Mouse (Mus musculus) midbrain, embryonic 10.5 days (tissue): ENCODE results near the gene Klhdc3. TPM values are rescaled to one million over a fixed set of nuclear protein-coding genes. Genes with fewer than 3 reads are reported as not detected.

Experiments
- DNase-seq: peaks from one replicate; pipeline ENCODE4 v3.0.0-alpha.2; 2017; ENCODE audit warnings: low spot score
- H3K27ac ChIP-seq: fragments of 300-500 bp; sonication (generic); replicated peaks from 2 replicates; pipeline ENCODE4 v1.5.1; 2016; ENCODE audit warnings: mild to moderate bottlenecking
- H3K27me3 ChIP-seq: fragments of 300-500 bp; sonication (generic); 2 replicates; pipeline ENCODE4 v1.6.1; 2016; ENCODE audit warnings: low read depth, mild to moderate bottlenecking; ENCODE audit not compliant: poor library complexity, severe bottlenecking
- H3K36me3 ChIP-seq: fragments of 300-500 bp; sonication (generic); 2 replicates; pipeline ENCODE4 v1.6.1; 2016; ENCODE audit warnings: mild to moderate bottlenecking, moderate library complexity
- H3K4me1 ChIP-seq: fragments of 300-500 bp; sonication (generic); 2 replicates; pipeline ENCODE4 v1.6.1; 2016
- H3K4me3 ChIP-seq: fragments of 300-500 bp; sonication (generic); 2 replicates; pipeline ENCODE4 v1.5.1; 2016; ENCODE audit warnings: mild to moderate bottlenecking, moderate library complexity
- H3K9me3 ChIP-seq: fragments of 300-500 bp; sonication (generic); replicated peaks from 2 replicates; pipeline ENCODE4 v1.6.1; 2016; ENCODE audit warnings: mild to moderate bottlenecking
- WGBS: fragments of 180-500 bp; shearing (Covaris S2); methylation state at CpG from one replicate; pipeline ENCODE4 v1.1.7; 2016; 5-methylcytosine and 5-hydroxymethylcytosine counted together
- polyA plus RNA-seq: library from polyadenylated mRNA; unstranded; fragments of >200 nt; fragmentation: Nextera tagmentation; extraction: Ambion mirVana; gene quantifications from 2 replicates; pipeline ENCODE4 v1.2.1, GENCODE M21; 2016

The Klhdc3 gene
- polyA plus RNA-seq, 1 experiment from 2014 or later = 126 TPM

- Histone ChIP-seq H3K27ac (no peak overlapping the region), H3K36me3 (peaks cover 79% of the 10 kb centered on the region), H3K4me1 (peaks cover 23% of the 10 kb centered on the region), H3K27me3 (no peaks in the 10 kb centered on the region), H3K9me3 (no peaks in the 10 kb centered on the region), H3K4me3 (no peak overlapping the region)
- WGBS = 96% methylated on average over 10 of the region's 10 CpGs
- no peak for DNase-seq
Observed at GRCm38 (mm10) chr17:46669911-46670310, 10.8 kb downstream of the Klhdc3 start.

GRCm38 (mm10) chr17:46667712-46668111 is 13.0 kb downstream of the Klhdc3 start:
- Histone ChIP-seq H3K27me3 (no peaks in the 10 kb centered on the region), H3K36me3 (peaks cover 92% of the 10 kb centered on the region), H3K4me1 (peaks cover 5% of the 10 kb centered on the region), H3K27ac (no peak overlapping the region), H3K9me3 (no peaks in the 10 kb centered on the region), H3K4me3 (no peak overlapping the region)
- WGBS = 92% methylated on average over 16 of the region's 16 CpGs
- DNase-seq = no peak

DNA sequence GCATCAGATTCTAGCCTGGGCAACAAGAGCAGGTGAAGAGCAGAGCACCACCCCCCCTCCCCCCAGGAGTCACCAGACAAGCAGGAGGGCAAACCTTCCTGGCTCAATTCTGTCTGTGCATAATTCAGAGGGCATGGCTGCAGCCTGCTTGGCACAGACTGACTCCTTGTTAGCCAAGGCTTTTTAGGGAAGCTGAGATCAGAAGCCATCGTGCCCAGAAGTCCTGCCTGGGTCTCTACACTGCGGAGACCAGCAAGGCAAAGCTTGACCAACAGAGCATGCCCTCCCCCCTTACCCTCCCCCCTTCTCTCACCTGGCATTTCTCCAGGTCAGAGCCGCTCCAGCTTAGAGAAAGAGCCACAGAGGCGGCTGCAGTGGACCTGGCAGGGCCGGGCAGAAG is 18.0 kb downstream of the Klhdc3 start:
- H3K4me1 ChIP-seq = no peaks in the 10 kb centered on the region
- 86% methylated on average over 5 of the region's 5 CpGs for WGBS
- H3K4me3 ChIP-seq = no peak overlapping the region
- no peaks in the 10 kb centered on the region for H3K27me3 ChIP-seq
- H3K36me3 ChIP-seq = peaks cover 96% of the 10 kb centered on the region
- DNase-seq = no peak
- H3K9me3 ChIP-seq = no peaks in the 10 kb centered on the region
- no peak overlapping the region for H3K27ac ChIP-seq

DNA sequence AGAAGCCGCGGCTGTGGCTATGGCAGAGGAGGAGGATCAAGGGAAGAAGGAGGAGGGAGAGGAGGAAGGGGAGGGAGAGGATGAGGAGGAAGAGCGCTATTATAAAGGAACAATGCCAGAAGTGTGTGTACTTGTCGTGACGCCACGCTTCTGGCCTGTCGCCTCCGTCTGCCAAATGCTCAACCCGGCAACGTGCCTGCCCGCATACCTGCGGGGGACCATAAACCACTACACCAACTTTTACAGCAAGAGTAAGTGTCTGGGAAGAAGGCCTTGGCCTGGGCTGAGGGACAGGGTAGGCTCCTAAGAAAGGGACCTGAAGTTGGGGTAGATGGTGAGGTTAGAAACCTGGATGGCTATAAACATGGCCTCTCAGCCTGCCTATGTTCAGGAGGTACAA is 18.7 kb downstream of the Klhdc3 start:
- Histone ChIP-seq H3K36me3 (peaks cover 98% of the 10 kb centered on the region), H3K4me3 (no peak overlapping the region), H3K27ac (no peak overlapping the region), H3K27me3 (no peaks in the 10 kb centered on the region), H3K4me1 (no peaks in the 10 kb centered on the region), H3K9me3 (no peaks in the 10 kb centered on the region)
- WGBS = 95% methylated on average over 12 of the region's 12 CpGs
- DNase-seq = no peak

DNA sequence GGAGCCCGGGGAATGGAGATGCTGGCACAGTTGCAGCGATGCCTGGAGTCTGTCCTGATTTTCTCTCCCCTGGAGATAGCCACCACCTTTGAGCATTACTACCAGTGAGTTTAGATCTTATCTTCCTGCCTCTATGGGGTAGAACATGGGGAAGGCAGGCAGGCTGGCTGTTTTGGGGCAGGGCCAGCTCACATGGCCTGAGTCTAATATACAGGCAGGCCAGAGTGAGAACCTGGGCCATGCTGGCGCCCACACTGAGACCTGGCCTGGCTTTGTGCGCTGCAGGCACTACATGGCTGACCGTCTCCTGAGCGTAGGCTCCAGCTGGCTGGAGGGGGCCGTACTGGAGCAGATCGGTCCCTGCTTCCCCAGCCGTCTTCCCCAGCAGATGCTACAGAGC is 19.4 kb downstream of the Klhdc3 start:
- no peaks in the 10 kb centered on the region for H3K27me3 ChIP-seq
- 95% methylated on average over 9 of the region's 9 CpGs for WGBS
- peaks cover 98% of the 10 kb centered on the region for H3K36me3 ChIP-seq
- H3K27ac ChIP-seq = no peak overlapping the region
- no peaks in the 10 kb centered on the region for H3K4me1 ChIP-seq
- DNase-seq = no peak
- H3K9me3 ChIP-seq = no peaks in the 10 kb centered on the region
- no peak overlapping the region for H3K4me3 ChIP-seq

DNA sequence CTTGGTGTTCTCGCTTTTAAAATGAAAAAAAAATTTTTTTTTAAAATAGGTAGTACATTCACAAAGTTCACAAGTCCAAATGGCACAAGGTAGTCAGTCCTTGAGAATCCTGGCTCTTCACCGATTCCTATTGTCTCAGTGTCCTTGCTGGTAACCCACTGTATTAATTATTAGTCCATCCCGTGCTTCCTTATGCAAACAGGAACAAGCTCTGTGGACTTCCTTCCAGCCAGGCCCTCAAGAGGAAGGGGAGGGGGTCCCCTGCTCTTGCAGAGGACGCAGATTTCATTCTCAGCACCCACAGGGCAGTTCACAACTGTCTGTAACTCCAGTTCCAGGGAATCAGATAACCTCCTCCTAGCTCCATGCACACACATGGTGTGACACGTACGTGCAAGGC is 24.7 kb downstream of the Klhdc3 start:
- Histone ChIP-seq H3K36me3 (peaks cover 92% of the 10 kb centered on the region), H3K9me3 (no peaks in the 10 kb centered on the region), H3K27ac (no peak overlapping the region), H3K4me3 (no peak overlapping the region), H3K27me3 (no peaks in the 10 kb centered on the region), H3K4me1 (peaks cover 19% of the 10 kb centered on the region)
- no peak for DNase-seq
- 89% methylated on average over 6 of the region's 6 CpGs for WGBS

- no peaks in the 10 kb centered on the region for H3K27me3 ChIP-seq
- 80% methylated on average over 20 of the region's 20 CpGs for WGBS
- H3K4me1 ChIP-seq = peaks cover 43% of the 10 kb centered on the region
- H3K9me3 ChIP-seq = no peaks in the 10 kb centered on the region
- H3K4me3 ChIP-seq = peak overlapping the region; percentile 82
- peak overlapping the region; percentile 96 for H3K27ac ChIP-seq
- H3K36me3 ChIP-seq = peaks cover 70% of the 10 kb centered on the region
- DNase-seq = no peak
Observed at GRCm38 (mm10) chr17:46651755-46652547, 28.8 kb downstream of the Klhdc3 start.

DNA sequence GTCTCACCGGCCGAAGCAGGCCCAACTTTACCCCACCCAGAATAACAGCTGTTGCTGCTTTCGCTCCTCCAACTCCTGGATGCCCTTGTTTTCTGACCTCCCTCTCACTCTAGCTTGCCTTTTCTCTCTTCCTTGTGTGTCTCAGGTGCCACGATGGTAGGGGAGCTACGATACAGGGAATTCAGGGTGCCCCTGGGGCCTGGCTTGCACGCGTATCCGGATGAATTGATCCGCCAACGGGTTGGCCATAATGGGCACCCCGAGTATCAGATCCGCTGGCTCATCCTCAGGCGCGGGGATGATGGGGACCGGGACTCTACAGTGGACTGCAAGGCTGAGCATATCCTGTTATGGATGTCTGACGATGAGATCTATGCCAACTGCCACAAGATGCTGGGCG is 29.4 kb downstream of the Klhdc3 start:
- H3K9me3 ChIP-seq = no peaks in the 10 kb centered on the region
- H3K27ac ChIP-seq = peak overlapping the region; percentile 96
- H3K4me3 ChIP-seq = peak overlapping the region; percentile 82
- H3K4me1 ChIP-seq = peaks cover 49% of the 10 kb centered on the region
- no peak for DNase-seq
- no peaks in the 10 kb centered on the region for H3K27me3 ChIP-seq
- H3K36me3 ChIP-seq = peaks cover 63% of the 10 kb centered on the region
- 82% methylated on average over 17 of the region's 17 CpGs for WGBS

DNA sequence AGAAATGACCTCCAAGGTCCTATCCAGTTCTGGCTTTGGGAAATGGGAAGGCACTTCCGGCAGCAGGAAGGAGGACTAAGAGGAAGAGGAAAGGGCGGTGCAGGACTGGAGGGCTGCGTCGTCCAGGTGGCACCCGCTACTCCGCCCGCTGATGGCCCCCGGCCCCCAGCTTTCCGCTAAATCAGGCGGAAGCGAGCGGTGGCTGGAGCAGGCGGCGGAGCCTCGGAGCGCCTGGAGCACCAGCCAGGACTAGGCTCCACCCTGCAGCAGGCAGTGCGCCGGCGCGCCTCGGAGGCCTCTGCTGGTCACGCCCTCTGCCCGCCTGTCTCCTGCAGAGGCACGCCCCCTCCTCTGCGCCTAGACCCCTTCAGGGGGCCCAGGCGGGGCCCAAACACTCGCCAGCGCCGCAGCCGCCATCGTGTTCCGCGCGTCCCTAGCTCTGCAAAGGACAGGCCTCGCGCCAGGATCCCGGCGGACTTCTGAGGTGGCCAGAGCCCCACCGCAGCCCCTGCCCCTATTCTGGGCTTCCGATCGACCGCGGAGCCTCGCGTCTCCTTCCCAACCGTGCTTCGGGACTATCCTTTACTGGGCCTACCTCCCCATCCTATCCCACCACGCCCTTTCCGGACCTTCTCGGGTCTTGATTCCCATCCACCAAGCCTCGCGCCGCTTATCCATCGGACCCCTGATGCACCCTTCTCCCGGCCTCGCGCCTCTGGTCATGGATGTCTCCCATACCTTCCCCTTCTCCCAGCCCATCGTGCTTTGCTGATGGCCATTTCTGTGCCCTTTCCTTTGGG is 30.3 kb downstream of the Klhdc3 start, which contains the start of gene Cul7:
Gene Cul7, plus strand, starts transcription at position 106 of the 800 bp plus-strand sequence.
- Histone ChIP-seq H3K36me3 (peaks cover 55% of the 10 kb centered on the region), H3K4me1 (peaks cover 50% of the 10 kb centered on the region)
- WGBS = 2% methylated on average over 58 of the region's 58 CpGs

DNA sequence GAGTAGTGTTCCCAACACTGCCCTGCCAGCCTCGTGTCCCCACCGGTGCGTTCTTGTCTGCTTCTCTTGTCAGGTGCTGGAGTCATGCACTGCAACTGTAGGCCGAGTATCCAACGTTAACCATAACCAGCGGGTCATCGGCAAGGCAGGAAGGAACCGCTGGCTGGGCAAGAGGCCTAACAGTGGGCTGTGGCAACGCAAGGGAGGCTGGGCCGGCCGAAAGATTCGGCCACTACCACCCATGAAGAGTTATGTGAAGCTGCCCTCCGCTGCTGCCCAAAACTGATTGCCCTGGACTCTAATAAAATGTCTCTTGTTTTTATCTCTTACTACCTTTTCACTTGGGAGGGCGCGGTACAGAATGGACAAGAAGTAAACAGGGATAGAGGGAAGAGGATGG is 30.9 kb downstream of the Klhdc3 start:
- Histone ChIP-seq H3K4me3 (peak overlapping the region; percentile 82), H3K27me3 (no peaks in the 10 kb centered on the region), H3K36me3 (peaks cover 50% of the 10 kb centered on the region), H3K4me1 (peaks cover 56% of the 10 kb centered on the region), H3K9me3 (no peaks in the 10 kb centered on the region), H3K27ac (peak overlapping the region; percentile 96)
- 47% methylated on average over 15 of the region's 15 CpGs for WGBS
- no peak for DNase-seq

More for the DNA sequence above, 30.3 kb downstream of the Klhdc3 start, which contains the start of gene Cul7:
- DNase-seq = peak; percentile 94
- Histone ChIP-seq H3K9me3 (no peaks in the 10 kb centered on the region), H3K27me3 (no peaks in the 10 kb centered on the region), H3K27ac (peak within 1 kb of the TSS; percentile 96), H3K4me3 (peak within 1 kb of the TSS; percentile 82)

DNA sequence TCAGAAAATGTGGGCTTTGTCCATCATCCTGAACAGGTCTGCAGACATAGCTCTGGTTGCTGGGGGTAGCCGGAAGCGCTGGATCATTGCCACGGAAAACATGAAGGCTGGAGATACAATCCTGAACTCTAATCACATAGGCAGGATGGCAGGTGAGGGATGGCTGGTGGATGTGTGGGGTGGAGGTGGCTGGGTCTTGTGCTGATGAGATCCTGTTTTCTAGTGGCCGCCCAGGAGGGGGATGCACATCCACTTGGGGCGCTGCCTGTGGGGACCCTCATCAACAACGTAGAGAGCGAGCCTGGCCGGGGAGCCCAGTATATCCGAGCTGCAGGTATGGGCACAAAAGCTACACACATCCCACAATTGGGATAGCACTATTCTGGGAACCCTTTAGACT is 32.3 kb downstream of the Klhdc3 start:
- DNase-seq = no peak
- peaks cover 64% of the 10 kb centered on the region for H3K4me1 ChIP-seq

DNA sequence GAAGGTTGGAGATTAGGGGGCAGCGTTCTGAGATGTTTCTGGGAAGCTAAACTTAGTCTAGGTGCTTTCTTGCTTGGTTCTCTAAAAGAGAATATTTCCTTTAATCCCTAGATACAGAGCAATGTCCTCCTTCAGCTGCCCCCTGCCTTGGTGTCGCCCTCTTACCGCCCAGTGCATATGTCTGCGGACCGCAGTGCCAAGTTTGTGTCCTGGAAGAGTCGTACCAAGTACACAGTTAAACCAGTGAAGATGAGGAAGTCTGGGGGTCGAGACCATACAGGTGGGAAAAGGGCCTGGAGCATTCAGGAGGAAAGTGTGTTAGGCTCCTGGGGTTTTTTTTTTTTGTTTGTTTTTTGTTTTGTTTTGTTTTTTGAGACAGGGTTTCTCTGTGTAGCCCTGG is 33.4 kb downstream of the Klhdc3 start:
- 95% methylated on average over 7 of the region's 7 CpGs for WGBS
- H3K27me3 ChIP-seq = no peaks in the 10 kb centered on the region
- no peak for DNase-seq
- H3K4me3 ChIP-seq = 0 out of 2 replicates have a peak overlapping the region, but pooled peaks have one; percentile 80
- H3K36me3 ChIP-seq = peaks cover 28% of the 10 kb centered on the region
- no peak overlapping the region for H3K27ac ChIP-seq
- H3K9me3 ChIP-seq = no peaks in the 10 kb centered on the region
- peaks cover 57% of the 10 kb centered on the region for H3K4me1 ChIP-seq

More for the DNA sequence above, 32.3 kb downstream of the Klhdc3 start:
- H3K9me3 ChIP-seq = no peaks in the 10 kb centered on the region
- H3K27me3 ChIP-seq = no peaks in the 10 kb centered on the region
- 0 out of 2 replicates have a peak overlapping the region, but pooled peaks have one; percentile 7 for H3K4me3 ChIP-seq
- H3K27ac ChIP-seq = no peak overlapping the region
- WGBS = 89% methylated on average over 9 of the region's 9 CpGs
- peaks cover 36% of the 10 kb centered on the region for H3K36me3 ChIP-seq

GRCm38 (mm10) chr17:46646322-46646662 is 34.4 kb downstream of the Klhdc3 start:
- H3K27me3 ChIP-seq = no peaks in the 10 kb centered on the region
- H3K4me3 ChIP-seq = peak overlapping the region; percentile 80
- H3K27ac ChIP-seq = peak overlapping the region; percentile 90
- DNase-seq = no peak
- H3K36me3 ChIP-seq = peaks cover 31% of the 10 kb centered on the region
- peaks cover 47% of the 10 kb centered on the region for H3K4me1 ChIP-seq
- under 1% methylated on average over 19 of the region's 19 CpGs for WGBS
- no peaks in the 10 kb centered on the region for H3K9me3 ChIP-seq
